Mouse (Mus musculus): ENCODE data around the gene Cenpb. TPM values are rescaled to one million over a fixed set of nuclear protein-coding genes. Genes with fewer than 3 reads are reported as not detected.

Cenpb gene
- total and polyA plus RNA-seq, 3 experiments: 57.1 to 92.6 (median 71.9) TPM

- intact Hi-C loops (cut with DNase I): no loop called here
- H3K27ac ChIP-seq: peak overlapping the region; percentile 80
- H3K27me3 ChIP-seq (ENCODE audit: control insufficient read depth, insufficient read depth, low read length): no peaks in the 10 kb centered on the region
- peak; percentile 96 to 97 for DNase-seq
- H3K4me1 ChIP-seq (ENCODE audit: control insufficient read depth, insufficient read depth, low read length): peaks cover 13% of the 10 kb centered on the region
- H3K9ac ChIP-seq (ENCODE audit: low read depth, low read length): peak overlapping the region; percentile 49
- H3K4me3 ChIP-seq: no peak overlapping the region
- H3K79me2 ChIP-seq (replicated peaks; ENCODE audit: control insufficient read depth, insufficient read depth, low read length): no peaks in the 10 kb centered on the region
- no peaks in the 10 kb centered on the region for H3K36me3 ChIP-seq (ENCODE audit: control insufficient read depth, insufficient read depth, low read length)
- no peak for TF ChIP-seq CTCF (IDR thresholded peaks at IDR 0.05)
- TF ChIP-seq POLR2A (IDR thresholded peaks at IDR 0.05; ENCODE audit: insufficient read depth, low read depth, low read length): peak; percentile 70; the same call in 1 of the 2 replicates
- TF ChIP-seq EP300 (IDR thresholded peaks at IDR 0.05; ENCODE audit: insufficient read depth, low read depth, low read length): peak; percentile 92
- 5% methylated on average over 7 of the region's 7 CpGs for WGBS
These were observed 24.6 kb upstream of the Cenpb start for GRCm38 (mm10) chr2:131204410-131204981.

GRCm38 (mm10) chr2:131203816-131204409 is 24.0 kb upstream of the Cenpb start:
- peaks cover 10% of the 10 kb centered on the region for H3K4me1 ChIP-seq (ENCODE audit: control insufficient read depth, insufficient read depth, low read length)
- H3K36me3 ChIP-seq (ENCODE audit: control insufficient read depth, insufficient read depth, low read length): no peaks in the 10 kb centered on the region
- WGBS: 76% methylated on average over 6 of the region's 6 CpGs
- TF ChIP-seq POLR2A (IDR thresholded peaks at IDR 0.05; ENCODE audit: insufficient read depth, low read depth, low read length) (no peak), CTCF (IDR thresholded peaks at IDR 0.05) (no peak), EP300 (IDR thresholded peaks at IDR 0.05; ENCODE audit: insufficient read depth, low read depth, low read length) (no peak)
- no peaks in the 10 kb centered on the region for H3K79me2 ChIP-seq (replicated peaks; ENCODE audit: control insufficient read depth, insufficient read depth, low read length)
- peak overlapping the region; percentile 80 for H3K27ac ChIP-seq
- H3K27me3 ChIP-seq (ENCODE audit: control insufficient read depth, insufficient read depth, low read length): no peaks in the 10 kb centered on the region
- no peak overlapping the region for H3K4me3 ChIP-seq
- DNase-seq: no peak
- H3K9ac ChIP-seq (ENCODE audit: low read depth, low read length): no peak overlapping the region
- intact Hi-C loops (cut with DNase I): no loop called here

GRCm38 (mm10) chr2:131201262-131201661 is 21.4 kb upstream of the Cenpb start:
- intact Hi-C loops (cut with DNase I): no loop called here
- H3K9ac ChIP-seq (ENCODE audit: low read depth, low read length): no peak overlapping the region
- DNase-seq: no peak
- H3K79me2 ChIP-seq (replicated peaks; ENCODE audit: control insufficient read depth, insufficient read depth, low read length): no peaks in the 10 kb centered on the region
- H3K27me3 ChIP-seq (ENCODE audit: control insufficient read depth, insufficient read depth, low read length): no peaks in the 10 kb centered on the region
- H3K4me3 ChIP-seq: no peak overlapping the region
- H3K27ac ChIP-seq: no peak overlapping the region
- H3K4me1 ChIP-seq (ENCODE audit: control insufficient read depth, insufficient read depth, low read length): peaks cover 10% of the 10 kb centered on the region
- WGBS: 60% methylated on average over 3 of the region's 3 CpGs
- TF ChIP-seq POLR2A (IDR thresholded peaks at IDR 0.05; ENCODE audit: insufficient read depth, low read depth, low read length): no peak
- no peak for TF ChIP-seq EP300 (IDR thresholded peaks at IDR 0.05; ENCODE audit: insufficient read depth, low read depth, low read length)
- no peak for TF ChIP-seq CTCF (IDR thresholded peaks at IDR 0.05)
- H3K36me3 ChIP-seq (ENCODE audit: control insufficient read depth, insufficient read depth, low read length): no peaks in the 10 kb centered on the region

GRCm38 (mm10) chr2:131200710-131201109 is 20.8 kb upstream of the Cenpb start:
- Histone ChIP-seq H3K36me3 (ENCODE audit: control insufficient read depth, insufficient read depth, low read length) (no peaks in the 10 kb centered on the region), H3K27ac (no peak overlapping the region), H3K4me3 (no peak overlapping the region), H3K9ac (ENCODE audit: low read depth, low read length) (no peak overlapping the region), H3K4me1 (ENCODE audit: control insufficient read depth, insufficient read depth, low read length) (peaks cover 10% of the 10 kb centered on the region), H3K27me3 (ENCODE audit: control insufficient read depth, insufficient read depth, low read length) (no peaks in the 10 kb centered on the region), H3K79me2 (replicated peaks; ENCODE audit: control insufficient read depth, insufficient read depth, low read length) (no peaks in the 10 kb centered on the region)
- WGBS: 86% methylated on average over 2 of the region's 2 CpGs
- DNase-seq: no peak
- TF ChIP-seq POLR2A (IDR thresholded peaks at IDR 0.05; ENCODE audit: insufficient read depth, low read depth, low read length): no peak
- intact Hi-C loops (cut with DNase I): no loop called here

- Histone ChIP-seq H3K4me1 (ENCODE audit: control insufficient read depth, insufficient read depth, low read length) (no peaks in the 10 kb centered on the region), H3K27ac (no peak overlapping the region), H3K36me3 (ENCODE audit: control insufficient read depth, insufficient read depth, low read length) (no peaks in the 10 kb centered on the region), H3K9ac (ENCODE audit: low read depth, low read length) (no peak overlapping the region), H3K4me3 (no peak overlapping the region), H3K27me3 (ENCODE audit: control insufficient read depth, insufficient read depth, low read length) (no peaks in the 10 kb centered on the region), H3K79me2 (replicated peaks; ENCODE audit: control insufficient read depth, insufficient read depth, low read length) (no peaks in the 10 kb centered on the region)
- intact Hi-C loops (cut with DNase I): no loop called here
- no peak for TF ChIP-seq POLR2A (IDR thresholded peaks at IDR 0.05; ENCODE audit: insufficient read depth, low read depth, low read length)
- no peak for TF ChIP-seq EP300 (IDR thresholded peaks at IDR 0.05; ENCODE audit: insufficient read depth, low read depth, low read length)
- TF ChIP-seq CTCF (IDR thresholded peaks at IDR 0.05): no peak
- WGBS: 90% methylated on average over 16 of the region's 16 CpGs
- DNase-seq: no peak
These were observed 16.9 kb upstream of the Cenpb start for GRCm38 (mm10) chr2:131196606-131197316.

- intact Hi-C loops (cut with DNase I): no loop called here
- Histone ChIP-seq H3K79me2 (replicated peaks; ENCODE audit: control insufficient read depth, insufficient read depth, low read length) (no peaks in the 10 kb centered on the region), H3K36me3 (ENCODE audit: control insufficient read depth, insufficient read depth, low read length) (no peaks in the 10 kb centered on the region), H3K4me3 (no peak overlapping the region), H3K9ac (ENCODE audit: low read depth, low read length) (no peak overlapping the region), H3K4me1 (ENCODE audit: control insufficient read depth, insufficient read depth, low read length) (peaks cover 5% of the 10 kb centered on the region), H3K27ac (no peak overlapping the region), H3K27me3 (ENCODE audit: control insufficient read depth, insufficient read depth, low read length) (no peaks in the 10 kb centered on the region)
- no peak for DNase-seq
- TF ChIP-seq CTCF (IDR thresholded peaks at IDR 0.05) (no peak), EP300 (IDR thresholded peaks at IDR 0.05; ENCODE audit: insufficient read depth, low read depth, low read length) (no peak), POLR2A (IDR thresholded peaks at IDR 0.05; ENCODE audit: insufficient read depth, low read depth, low read length) (no peak)
- WGBS: 68% methylated on average over 7 of the region's 7 CpGs
These were observed 11.1 kb upstream of the Cenpb start for GRCm38 (mm10) chr2:131191005-131191390.
